Mouse (Mus musculus) left cerebral cortex, postnatal 36 days (tissue): ENCODE results near the gene 1700015G11Rik. TPM values are rescaled to one million over a fixed set of nuclear protein-coding genes. Genes with fewer than 3 reads are reported as not detected.

Experiments used
- DNase-seq, 2 experiments: peaks; one replicate each; pipeline ENCODE4 v3.0.0; 2021 to 2022; ENCODE audit warnings: low spot score in 2 of 2, mixed read lengths in 1 of 2
- intact Hi-C: fragments of 180-260 bp; cut with DNase I; formaldehyde crosslinking; loops from one replicate; pipeline ENCODE4 v1.15.1; 2025
- total RNA-seq, 2 experiments: library from RNA; stranded (reverse); gene quantifications; 2 replicates each; pipeline ENCODE4 v1.2.3; 2021

1700015G11Rik gene
- total RNA-seq, 2 experiments from 2014 or later = not detected

- intact Hi-C loops = loop anchor here (5.0 to 10.0 kb wide), 3 partner anchors 108 to 465 kb away; partner anchors contain the start of genes Fancf, Gas2 and Slc17a6
Measured at GRCm38 (mm10) chr7:51972252-51972855, 43.2 kb downstream of the 1700015G11Rik start.

GRCm38 (mm10) chr7:51969379-51969778 lies 46.1 kb downstream of the 1700015G11Rik start:
- no peak for DNase-seq
- intact Hi-C loops = no loop called here

More at GRCm38 (mm10) chr7:51972252-51972855, 43.2 kb downstream of the 1700015G11Rik start:
- peak; percentile 23 to 57 for DNase-seq

- DNase-seq = no peak
- intact Hi-C loops = no loop called here
Measured at GRCm38 (mm10) chr7:51967581-51967980, 47.9 kb downstream of the 1700015G11Rik start.

- DNase-seq = peak; percentile 33 to 39
- intact Hi-C loops = no loop called here
Measured at GRCm38 (mm10) chr7:51964681-51965080, 50.8 kb downstream of the 1700015G11Rik start.

GRCm38 (mm10) chr7:51962219-51962952 lies 53.1 kb downstream of the 1700015G11Rik start:
- DNase-seq = no peak
- intact Hi-C loops = no loop called here

Other genes with a start within 250 kb of the 1700015G11Rik start
- gene Gas2, start 153.7 kb downstream of the 1700015G11Rik start, total RNA-seq = 10 to 100 TPM; 26.5 to 28.5 TPM
- 1 to 10 TPM; 3.1 to 6.2 TPM for gene Fancf, start 153.5 kb downstream of the 1700015G11Rik start, total RNA-seq
- 10 to 100 TPM; 35.3 to 36.5 TPM for gene Svip, start 9.7 kb downstream of the 1700015G11Rik start, total RNA-seq